Mouse (Mus musculus) kidney, embryonic 14.5 days (tissue): ENCODE data around the gene Rhod. TPM values are rescaled to one million over a fixed set of nuclear protein-coding genes. Genes with fewer than 3 reads are reported as not detected.

Source experiments
- ATAC-seq: fragments of 200-750 bp; cut with Nextera tagmentation; 2 replicates; pipeline ENCODE4 v1.8.0; 2017; ENCODE audit warnings: moderate number of reproducible peaks, mild to moderate bottlenecking, moderate TSS enrichment, moderate library complexity; ENCODE audit not compliant: low FRiP score, low TSS enrichment
- H3K27ac ChIP-seq: fragments of 300-500 bp; sonication (generic); 2 replicates; pipeline ENCODE4 v1.5.1; 2014; ENCODE audit warnings: low read depth, mild to moderate bottlenecking, low read length, moderate library complexity, mixed read lengths
- H3K27me3 ChIP-seq: fragments of 300-500 bp; sonication (generic); 2 replicates; pipeline ENCODE4 v1.6.1; 2014; ENCODE audit warnings: mild to moderate bottlenecking, low read length; ENCODE audit not compliant: control insufficient read depth, insufficient read depth
- H3K36me3 ChIP-seq: fragments of 300-500 bp; sonication (generic); 2 replicates; pipeline ENCODE4 v1.6.1; 2014; ENCODE audit warnings: low read length, mixed read lengths; ENCODE audit not compliant: control insufficient read depth, insufficient read depth
- H3K4me1 ChIP-seq: fragments of 300-500 bp; sonication (generic); 2 replicates; pipeline ENCODE4 v1.6.1; 2014; ENCODE audit warnings: low read length, mixed read lengths; ENCODE audit not compliant: control insufficient read depth, insufficient read depth
- H3K4me2 ChIP-seq: fragments of 300-500 bp; sonication (generic); replicated peaks from 2 replicates; pipeline ENCODE4 v1.6.1; 2014; ENCODE audit warnings: low read depth, mild to moderate bottlenecking, low read length
- H3K4me3 ChIP-seq: fragments of 300-500 bp; sonication (generic); 2 replicates; pipeline ENCODE4 v1.5.1; 2014; ENCODE audit warnings: mild to moderate bottlenecking, low read length
- H3K9ac ChIP-seq: fragments of 300-500 bp; sonication (generic); 2 replicates; pipeline ENCODE4 v1.6.1; 2014; ENCODE audit warnings: low read depth, mild to moderate bottlenecking, low read length, moderate library complexity
- H3K9me3 ChIP-seq: fragments of 300-500 bp; sonication (generic); 2 replicates; pipeline ENCODE4 v1.6.1; 2016; ENCODE audit warnings: low read length; ENCODE audit not compliant: control insufficient read depth
- WGBS: fragments of 180-500 bp; shearing (Covaris S2); extraction: QIAGEN DNeasy Blood & Tissue Kit; methylation state at CpG from one replicate; pipeline ENCODE4 v1.1.7; 2014; 5-methylcytosine and 5-hydroxymethylcytosine counted together
- polyA plus RNA-seq: library from polyadenylated mRNA; unstranded; fragments of >200 nt; fragmentation: Nextera tagmentation; extraction: Ambion mirVana; gene quantifications from 2 replicates; pipeline ENCODE4 v1.2.1, GENCODE M21; 2014

Rhod gene
- polyA plus RNA-seq, 1 experiment from 2014 or later, result 40.7 TPM

GRCm38 (mm10) chr19:4442408-4442807 lies 3.2 kb upstream of the Rhod start:
- ATAC-seq, result no peak
- no peaks in the 10 kb centered on the region for H3K27me3 ChIP-seq
- no peak overlapping the region for H3K4me3 ChIP-seq
- H3K4me1 ChIP-seq, result peaks cover 21% of the 10 kb centered on the region
- no peaks in the 10 kb centered on the region for H3K36me3 ChIP-seq
- peak overlapping the region; percentile 57 for H3K27ac ChIP-seq
- no peak overlapping the region for H3K9ac ChIP-seq
- no peaks in the 10 kb centered on the region for H3K9me3 ChIP-seq
- no peak overlapping the region for H3K4me2 ChIP-seq
- 11% methylated on average over 3 of the region's 3 CpGs for WGBS

- ATAC-seq, result peak; percentile 84
- H3K27ac ChIP-seq, result peak overlapping the region; percentile 57
- H3K4me2 ChIP-seq, result no peak overlapping the region
These were observed 2.5 kb upstream of the Rhod start for GRCm38 (mm10) chr19:4441621-4442161.

DNA sequence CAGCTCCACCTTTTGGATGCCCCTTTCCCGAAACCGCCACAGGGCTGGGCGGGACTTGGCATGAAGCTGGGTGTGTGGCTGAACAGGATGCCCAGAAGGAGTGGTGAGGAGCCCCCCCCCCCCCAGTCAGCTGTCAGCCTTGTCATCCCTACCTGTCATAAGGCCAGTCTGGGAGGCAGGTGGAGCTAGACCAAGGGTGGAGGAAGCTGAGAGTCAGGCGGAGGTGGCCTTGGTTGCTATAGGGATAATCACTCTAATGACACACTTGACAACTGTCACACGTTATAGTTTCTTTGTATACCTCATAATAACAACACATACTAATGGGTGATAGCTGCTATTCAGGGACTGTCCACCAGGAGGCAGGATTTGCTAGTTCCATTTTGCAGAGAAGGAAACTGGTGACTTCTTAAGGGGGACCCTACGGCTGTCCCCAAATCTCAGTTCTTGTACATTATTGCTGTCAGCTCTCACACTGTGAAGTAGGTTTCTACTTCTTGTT lies 1.9 kb upstream of the Rhod start:
- no peaks in the 10 kb centered on the region for H3K36me3 ChIP-seq
- H3K4me2 ChIP-seq, result no peak overlapping the region
- no peaks in the 10 kb centered on the region for H3K27me3 ChIP-seq
- H3K27ac ChIP-seq, result peak overlapping the region; percentile 57
- 37% methylated on average over 6 of the region's 6 CpGs for WGBS
- no peaks in the 10 kb centered on the region for H3K9me3 ChIP-seq
- H3K4me3 ChIP-seq, result no peak overlapping the region
- no peak for ATAC-seq
- H3K4me1 ChIP-seq, result peaks cover 21% of the 10 kb centered on the region
- H3K9ac ChIP-seq, result no peak overlapping the region

More at GRCm38 (mm10) chr19:4441621-4442161, 2.5 kb upstream of the Rhod start:
- H3K36me3 ChIP-seq, result no peaks in the 10 kb centered on the region
- WGBS, result 21% methylated on average over 10 of the region's 10 CpGs
- H3K27me3 ChIP-seq, result no peaks in the 10 kb centered on the region
- H3K9ac ChIP-seq, result no peak overlapping the region
- no peaks in the 10 kb centered on the region for H3K9me3 ChIP-seq
- no peak overlapping the region for H3K4me3 ChIP-seq
- peaks cover 21% of the 10 kb centered on the region for H3K4me1 ChIP-seq

- WGBS, result 7% methylated on average over 8 of the region's 8 CpGs
These were observed 990 bp upstream of the Rhod start for GRCm38 (mm10) chr19:4440222-4440621.

GRCm38 (mm10) chr19:4438791-4439160 lies 456 bp downstream of the Rhod start:
- Histone ChIP-seq H3K9me3 (no peaks in the 10 kb centered on the region), H3K4me1 (peaks cover 21% of the 10 kb centered on the region), H3K4me3 (peak overlapping the region; percentile 68), H3K27ac (no peak overlapping the region; the same call in 1 of the 2 replicates), H3K9ac (peak overlapping the region; percentile 69), H3K36me3 (no peaks in the 10 kb centered on the region), H3K27me3 (no peaks in the 10 kb centered on the region), H3K4me2 (peak overlapping the region; percentile 82)
- no peak for ATAC-seq
- 6% methylated on average over 8 of the region's 8 CpGs for WGBS

More at GRCm38 (mm10) chr19:4440222-4440621, 990 bp upstream of the Rhod start:
- Histone ChIP-seq H3K4me3 (peak overlapping the region; percentile 68; the same call in 1 of the 2 replicates), H3K27ac (peak overlapping the region; percentile 26; the same call in 1 of the 2 replicates), H3K9ac (no peak overlapping the region), H3K4me1 (peaks cover 21% of the 10 kb centered on the region), H3K36me3 (no peaks in the 10 kb centered on the region), H3K9me3 (no peaks in the 10 kb centered on the region), H3K27me3 (no peaks in the 10 kb centered on the region), H3K4me2 (peak overlapping the region; percentile 82)
- no peak for ATAC-seq

DNA sequence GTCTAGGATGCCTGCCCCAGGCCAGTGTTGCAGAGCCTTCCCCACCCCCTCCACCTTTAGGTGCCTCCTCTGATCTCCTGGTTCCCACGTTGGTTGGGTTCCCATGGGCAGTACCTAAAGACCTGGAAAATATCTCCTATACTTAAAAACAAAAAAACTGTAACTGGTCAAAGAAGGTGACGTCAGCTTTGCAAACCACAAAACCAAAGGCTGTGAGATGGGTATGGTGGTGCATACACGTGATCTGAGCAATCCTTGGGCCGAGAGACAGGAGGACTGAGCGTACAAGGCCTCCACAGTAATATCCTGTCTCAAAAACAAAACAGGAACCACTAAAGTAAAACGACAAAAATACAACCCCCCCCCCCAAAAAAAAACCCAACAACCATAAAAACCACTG lies 1.3 kb downstream of the Rhod start:
- Histone ChIP-seq H3K27me3 (no peaks in the 10 kb centered on the region), H3K36me3 (no peaks in the 10 kb centered on the region), H3K4me1 (peaks cover 21% of the 10 kb centered on the region), H3K9me3 (no peaks in the 10 kb centered on the region), H3K27ac (no peak overlapping the region), H3K4me2 (peak overlapping the region; percentile 82), H3K4me3 (no peak overlapping the region), H3K9ac (no peak overlapping the region)
- 72% methylated on average over 6 of the region's 6 CpGs for WGBS
- no peak for ATAC-seq

DNA sequence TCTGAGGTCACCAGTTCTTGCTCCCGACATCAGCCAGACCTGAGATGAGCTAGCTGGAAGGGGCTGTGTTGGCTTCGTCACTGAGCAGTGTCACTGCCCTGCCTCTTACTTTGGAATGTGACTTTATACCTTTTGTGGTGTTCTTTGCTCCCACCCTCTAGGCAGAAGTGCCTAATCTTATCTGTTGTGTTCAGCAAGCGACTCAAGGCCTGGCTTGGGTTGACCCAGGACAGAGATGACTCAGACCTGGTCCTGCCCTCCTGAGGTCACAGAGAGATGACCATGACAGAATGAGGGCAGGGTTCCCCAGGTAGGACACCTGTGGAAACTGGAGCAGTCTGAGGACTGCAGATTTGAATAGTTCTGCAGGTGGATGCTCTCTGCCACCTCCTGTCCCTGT lies 3.0 kb downstream of the Rhod start:
- Histone ChIP-seq H3K4me1 (peaks cover 16% of the 10 kb centered on the region), H3K9me3 (no peaks in the 10 kb centered on the region), H3K9ac (no peak overlapping the region), H3K4me3 (no peak overlapping the region), H3K27me3 (no peaks in the 10 kb centered on the region), H3K36me3 (peaks cover 9% of the 10 kb centered on the region), H3K27ac (no peak overlapping the region), H3K4me2 (no peak overlapping the region)
- 85% methylated on average over 3 of the region's 3 CpGs for WGBS
- ATAC-seq, result no peak

- 100% methylated on average over 1 of the region's 1 CpGs for WGBS
These were observed 4.2 kb downstream of the Rhod start for GRCm38 (mm10) chr19:4434999-4435398.

DNA sequence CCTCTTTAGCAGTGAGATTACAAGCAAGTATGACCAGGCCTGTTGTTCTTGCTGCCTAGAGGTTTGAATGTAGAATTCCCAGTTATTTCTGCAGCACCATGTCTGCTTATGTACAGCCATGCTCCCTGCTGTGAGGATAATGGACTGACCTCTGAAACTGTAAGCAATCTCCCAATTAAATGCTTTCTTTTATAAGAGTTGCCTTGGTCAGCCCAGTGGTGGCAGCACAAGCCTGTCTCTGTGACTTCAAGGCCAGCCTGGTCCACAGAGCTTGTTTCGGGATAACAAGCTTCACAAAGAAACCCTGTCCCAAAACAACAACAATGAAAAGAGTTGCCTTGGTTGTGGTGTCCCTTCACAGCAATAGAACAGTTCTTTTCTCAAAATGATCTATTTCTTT lies 5.5 kb downstream of the Rhod start:
- no peak for ATAC-seq
- 79% methylated on average over 1 of the region's 1 CpGs for WGBS
- no peak overlapping the region for H3K4me2 ChIP-seq

More at GRCm38 (mm10) chr19:4434999-4435398, 4.2 kb downstream of the Rhod start:
- Histone ChIP-seq H3K4me3 (no peak overlapping the region), H3K36me3 (peaks cover 17% of the 10 kb centered on the region), H3K27me3 (no peaks in the 10 kb centered on the region), H3K9ac (no peak overlapping the region), H3K4me2 (no peak overlapping the region), H3K9me3 (no peaks in the 10 kb centered on the region), H3K27ac (no peak overlapping the region), H3K4me1 (peaks cover 10% of the 10 kb centered on the region; the same call in 1 of the 2 replicates)
- ATAC-seq, result no peak

More for the DNA sequence above, 5.5 kb downstream of the Rhod start:
- Histone ChIP-seq H3K36me3 (peaks cover 21% of the 10 kb centered on the region), H3K27me3 (no peaks in the 10 kb centered on the region), H3K9ac (no peak overlapping the region), H3K4me1 (0 out of 2 replicates have a peak, but pooled peaks cover 4% of the 10 kb centered on the region), H3K4me3 (no peak overlapping the region), H3K9me3 (no peaks in the 10 kb centered on the region), H3K27ac (no peak overlapping the region)
